Mouse (Mus musculus) megakaryocyte, embryonic 14.5 days (primary cell): ENCODE measurements around the gene Ptprcap. TPM values are rescaled to one million over a fixed set of nuclear protein-coding genes. Genes with fewer than 3 reads are reported as not detected.
"Not testable (repeated sequence)": the region's sequence is repeated elsewhere in the genome, so short reads cannot be mapped to it uniquely, and the experiment has no call there.

Experiments
- H3K27me3 ChIP-seq: replicated peaks from 2 replicates; pipeline ENCODE3; 2012; ENCODE audit warnings: inconsistent platforms
- H3K36me3 ChIP-seq: replicated peaks from 2 replicates; pipeline ENCODE3; 2012; ENCODE audit warnings: low read length, inconsistent platforms, mixed read lengths
- H3K4me1 ChIP-seq: 2 replicates; pipeline ENCODE4 v1.6.1; 2012; ENCODE audit warnings: inconsistent platforms
- H3K4me3 ChIP-seq: replicated peaks from 2 replicates; pipeline ENCODE3; 2012; ENCODE audit warnings: moderate library complexity, mild to moderate bottlenecking, inconsistent platforms
- H3K9me3 ChIP-seq: 2 replicates; pipeline ENCODE4 v1.6.1; 2012; ENCODE audit warnings: inconsistent platforms
- FLI1 ChIP-seq: IDR thresholded peaks from 2 replicates; pipeline ENCODE4 v1.6.1; 2012; ENCODE audit warnings: low read length, inconsistent platforms, mixed read lengths
- GATA1 ChIP-seq: IDR thresholded peaks from 3 replicates; pipeline ENCODE4 v1.6.1; 2012; ENCODE audit warnings: mixed read lengths, low read length, inconsistent platforms, borderline replicate concordance
- polyA plus RNA-seq: library from polyadenylated mRNA; stranded (reverse); fragments of >175 nt; gene quantifications from 2 replicates; pipeline ENCODE4 v1.2.3, GENCODE M21; 2012; ENCODE audit warnings: low replicate concordance; ENCODE audit not compliant: insufficient read depth

Gene Ptprcap
- polyA plus RNA-seq, 1 experiment, result 793 TPM

DNA sequence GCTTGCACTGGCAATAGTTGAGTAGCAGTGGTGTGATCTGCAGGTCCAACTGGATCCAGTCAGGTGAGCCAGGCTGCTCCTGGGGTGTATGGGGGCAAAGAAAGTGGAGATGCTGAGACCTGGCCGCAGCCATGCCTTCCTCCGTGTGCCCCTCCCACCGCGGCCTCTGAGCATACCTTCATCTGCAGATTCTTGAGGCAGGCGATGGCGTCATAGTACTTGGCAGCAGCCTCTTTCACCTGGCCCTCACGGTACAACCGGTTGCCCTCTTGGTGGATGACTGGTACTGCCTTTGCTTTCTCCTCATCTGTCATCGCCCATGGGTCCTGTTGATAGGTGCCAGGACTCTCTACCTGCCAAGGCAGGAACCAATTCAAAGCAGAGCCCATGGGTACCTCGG, 38.3 kb upstream of the Ptprcap start:
- Histone ChIP-seq H3K4me3 (peak overlapping the region; percentile 88), H3K36me3 (peaks cover 99% of the 10 kb centered on the region)

DNA sequence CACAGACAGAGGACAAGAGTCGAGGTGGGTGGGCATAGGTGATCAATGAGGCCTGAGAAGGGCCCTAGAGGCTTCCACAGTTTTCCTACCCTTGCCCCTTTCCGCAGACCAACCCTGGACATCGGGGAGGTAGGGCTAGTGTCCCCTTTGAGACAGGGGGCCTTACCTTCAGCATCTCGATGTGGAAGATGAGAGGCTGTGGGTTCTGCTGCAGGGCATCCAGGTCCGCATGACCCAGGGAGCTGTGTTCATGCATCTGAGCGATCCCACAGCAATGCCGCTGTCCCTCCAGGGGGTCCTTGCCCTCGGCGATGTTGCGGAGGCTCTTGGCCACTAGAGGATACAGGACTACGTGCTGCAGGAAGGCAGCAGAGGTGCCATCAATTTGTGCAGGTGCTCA, 37.6 kb upstream of the Ptprcap start:
- peaks cover 100% of the 10 kb centered on the region for H3K4me1 ChIP-seq
- peaks cover 97% of the 10 kb centered on the region for H3K36me3 ChIP-seq
- H3K27me3 ChIP-seq, result no peaks in the 10 kb centered on the region
- H3K9me3 ChIP-seq, result no peaks in the 10 kb centered on the region
- TF ChIP-seq FLI1 (no peak), GATA1 (no peak)
- H3K4me3 ChIP-seq, result no peak overlapping the region

More for the DNA sequence above, 38.3 kb upstream of the Ptprcap start:
- Histone ChIP-seq H3K4me1 (peaks cover 100% of the 10 kb centered on the region), H3K27me3 (no peaks in the 10 kb centered on the region), H3K9me3 (no peaks in the 10 kb centered on the region)
- TF ChIP-seq FLI1 (no peak), GATA1 (no peak)

DNA sequence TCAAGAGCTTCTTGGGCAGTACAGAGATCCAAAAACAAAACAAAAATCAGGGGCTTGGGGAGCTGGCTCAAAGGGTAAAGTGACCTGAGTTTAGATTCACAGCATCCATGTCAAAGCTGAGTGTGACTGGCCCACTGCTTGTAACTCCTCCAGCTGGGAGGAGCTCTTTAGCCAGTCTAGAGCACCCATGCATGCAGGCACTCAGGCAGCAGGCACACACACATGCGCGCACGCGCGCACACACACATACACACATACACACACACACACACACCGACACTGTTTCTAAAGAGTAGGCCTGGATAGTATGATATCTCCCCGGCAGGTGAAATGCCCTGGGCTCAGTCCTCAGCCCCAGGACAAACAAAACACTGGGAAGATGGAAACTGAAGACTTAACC, 36.4 kb upstream of the Ptprcap start:
- Histone ChIP-seq H3K9me3 (no peaks in the 10 kb centered on the region), H3K4me3 (no peak overlapping the region), H3K27me3 (no peaks in the 10 kb centered on the region), H3K4me1 (peaks cover 97% of the 10 kb centered on the region), H3K36me3 (peaks cover 85% of the 10 kb centered on the region)
- TF ChIP-seq GATA1 (no peak), FLI1 (no peak)

DNA sequence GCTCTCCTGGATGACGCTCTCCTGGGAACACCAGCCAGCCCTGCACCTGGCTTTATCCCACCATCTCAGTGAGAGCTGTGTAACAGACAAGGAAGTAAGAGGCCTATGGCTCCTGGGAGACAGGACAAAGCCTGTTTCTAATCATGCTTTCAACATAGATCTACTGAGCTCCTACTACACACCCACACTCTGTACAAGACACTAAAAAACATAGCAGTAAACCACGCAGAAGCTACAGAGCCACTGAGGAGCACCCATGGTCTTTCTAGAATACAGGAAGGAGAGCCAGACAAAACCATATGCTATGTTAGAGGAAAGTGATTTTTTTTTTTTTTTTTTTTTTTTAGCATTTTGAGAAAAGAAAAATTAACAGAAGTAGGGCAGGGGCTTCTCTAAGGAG, 35.1 kb upstream of the Ptprcap start:
- H3K9me3 ChIP-seq, result no peaks in the 10 kb centered on the region
- H3K4me1 ChIP-seq, result peaks cover 97% of the 10 kb centered on the region
- no peak overlapping the region for H3K4me3 ChIP-seq
- H3K36me3 ChIP-seq, result peaks cover 72% of the 10 kb centered on the region
- no peak for TF ChIP-seq GATA1
- no peak for TF ChIP-seq FLI1
- H3K27me3 ChIP-seq, result no peaks in the 10 kb centered on the region

DNA sequence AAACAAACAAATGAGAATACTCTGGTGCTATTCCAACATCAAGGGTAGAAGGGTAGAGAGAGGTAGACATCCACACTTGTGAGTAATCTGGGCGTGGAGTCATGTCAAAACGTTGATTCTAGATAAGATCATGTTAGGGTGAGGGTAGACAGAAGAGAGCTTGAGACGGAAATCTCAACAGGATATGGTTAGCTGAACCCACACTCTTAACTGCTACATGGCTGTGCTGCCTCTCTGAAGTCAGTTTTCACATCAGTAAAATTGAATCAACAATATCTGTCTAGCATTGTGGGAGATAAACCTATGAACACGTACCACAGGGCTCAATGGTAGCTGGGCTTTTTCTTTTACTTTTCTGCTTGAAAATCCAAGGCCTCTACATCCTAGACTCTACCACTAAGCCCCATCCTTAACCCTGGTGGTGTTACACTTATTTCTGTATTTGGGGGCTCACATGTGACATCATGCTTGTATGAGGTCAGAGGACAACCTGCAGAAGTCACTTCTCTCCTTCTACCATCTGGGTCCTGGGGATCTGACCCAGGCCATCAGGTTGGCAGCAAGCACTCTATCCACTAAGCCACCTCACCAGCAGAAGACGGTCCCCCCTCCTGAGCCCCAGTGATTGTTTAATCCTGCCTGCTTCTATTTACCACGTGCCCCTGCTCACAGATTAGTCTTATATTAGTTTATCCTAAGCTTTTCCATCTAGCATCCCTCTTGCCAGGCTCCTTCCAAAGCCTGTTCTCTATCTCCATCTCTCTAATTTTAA, 33.5 kb upstream of the Ptprcap start:
- no peaks in the 10 kb centered on the region for H3K9me3 ChIP-seq
- H3K36me3 ChIP-seq, result peaks cover 56% of the 10 kb centered on the region
- TF ChIP-seq FLI1 (no peak), GATA1 (no peak)
- peaks cover 97% of the 10 kb centered on the region for H3K4me1 ChIP-seq
- peak overlapping the region; percentile 95 for H3K4me3 ChIP-seq
- no peaks in the 10 kb centered on the region for H3K27me3 ChIP-seq

DNA sequence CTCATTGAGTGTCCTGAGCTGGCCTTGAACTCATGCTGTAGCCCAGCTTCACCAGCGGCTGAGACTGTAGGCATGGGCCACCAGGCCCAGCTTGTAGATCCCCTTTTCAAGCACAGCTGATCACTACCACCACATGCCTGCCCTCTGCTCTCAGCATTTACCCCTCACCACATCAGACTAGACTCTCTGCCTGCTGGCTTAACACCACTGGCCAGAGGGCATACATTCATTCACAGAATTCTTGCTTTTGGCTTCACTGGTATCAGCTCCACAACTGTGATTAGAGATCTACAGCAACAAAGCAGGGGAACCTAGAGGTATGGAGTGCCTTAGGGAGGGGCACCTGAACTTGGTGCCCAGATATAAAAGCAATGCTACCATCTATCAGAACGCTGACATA, 32.9 kb upstream of the Ptprcap start:
- Histone ChIP-seq H3K27me3 (no peaks in the 10 kb centered on the region), H3K4me1 (peaks cover 96% of the 10 kb centered on the region), H3K4me3 (peak overlapping the region; percentile 95), H3K36me3 (peaks cover 50% of the 10 kb centered on the region), H3K9me3 (no peaks in the 10 kb centered on the region)
- no peak for TF ChIP-seq FLI1
- no peak for TF ChIP-seq GATA1

DNA sequence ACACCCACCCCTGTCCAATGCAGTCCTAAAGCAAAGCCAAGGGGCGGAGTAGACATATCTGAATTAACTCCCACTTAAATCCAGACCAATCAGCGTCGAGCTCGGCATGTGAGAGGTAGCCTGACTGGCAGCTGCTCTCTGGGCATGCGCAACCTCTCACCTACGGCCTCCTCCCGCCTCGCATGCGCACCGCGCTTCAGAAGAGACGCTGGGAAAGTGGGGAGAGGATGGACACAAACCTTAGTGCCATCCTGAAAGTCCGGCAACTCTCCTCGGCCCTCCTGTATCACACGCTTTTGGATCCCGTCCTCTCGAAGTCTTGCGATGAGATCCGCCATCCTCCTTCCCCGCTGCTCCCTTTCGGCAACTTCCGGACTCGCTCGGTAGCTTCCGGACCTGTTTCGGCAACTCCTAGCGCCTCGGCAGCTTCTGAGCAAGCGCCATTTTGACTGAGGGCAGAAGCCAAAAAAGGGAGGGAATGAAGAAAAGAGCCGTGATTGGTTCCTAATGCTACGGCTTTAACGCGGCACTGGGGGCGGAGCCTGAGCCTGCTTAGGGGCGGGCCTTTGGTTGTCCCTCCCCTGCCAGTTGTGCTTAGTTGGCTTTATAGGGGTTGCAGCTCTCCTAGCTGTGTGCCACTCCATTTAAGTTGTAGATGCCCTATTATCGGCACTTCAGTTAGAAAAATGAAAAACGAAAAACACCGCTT, 32.2 kb upstream of the Ptprcap start:
- no peaks in the 10 kb centered on the region for H3K9me3 ChIP-seq
- H3K36me3 ChIP-seq, result peaks cover 43% of the 10 kb centered on the region
- no peaks in the 10 kb centered on the region for H3K27me3 ChIP-seq
- H3K4me3 ChIP-seq, result peak overlapping the region; percentile 95
- peaks cover 89% of the 10 kb centered on the region for H3K4me1 ChIP-seq
- TF ChIP-seq GATA1 (no peak), FLI1 (no peak; the same call in 1 of the 2 replicates)

DNA sequence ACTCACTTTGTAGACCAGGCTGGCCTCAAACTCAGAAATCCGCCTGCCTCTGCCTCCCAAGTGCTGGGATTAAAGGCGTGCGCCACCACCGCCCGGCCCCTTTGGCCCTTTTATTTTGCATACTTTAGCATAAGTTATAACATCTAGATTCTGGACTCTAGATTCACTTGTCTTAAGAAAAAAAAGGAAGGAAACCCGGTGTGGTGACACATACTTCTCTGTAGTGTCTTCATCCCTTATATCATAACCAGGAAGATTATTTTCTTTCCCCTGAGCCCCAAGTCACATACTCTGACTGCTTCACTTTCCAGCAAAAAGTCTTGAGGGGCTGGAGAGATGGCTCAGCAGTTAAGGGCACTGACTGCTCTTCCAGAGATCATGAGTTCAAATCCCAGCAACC, 31.5 kb upstream of the Ptprcap start:
- not testable (repeated sequence) for H3K27me3 ChIP-seq, H3K9me3 ChIP-seq, H3K4me3 ChIP-seq
- H3K4me1 ChIP-seq, result peaks cover 89% of the 10 kb centered on the region
- H3K36me3 ChIP-seq, result peaks cover 38% of the 10 kb centered on the region

DNA sequence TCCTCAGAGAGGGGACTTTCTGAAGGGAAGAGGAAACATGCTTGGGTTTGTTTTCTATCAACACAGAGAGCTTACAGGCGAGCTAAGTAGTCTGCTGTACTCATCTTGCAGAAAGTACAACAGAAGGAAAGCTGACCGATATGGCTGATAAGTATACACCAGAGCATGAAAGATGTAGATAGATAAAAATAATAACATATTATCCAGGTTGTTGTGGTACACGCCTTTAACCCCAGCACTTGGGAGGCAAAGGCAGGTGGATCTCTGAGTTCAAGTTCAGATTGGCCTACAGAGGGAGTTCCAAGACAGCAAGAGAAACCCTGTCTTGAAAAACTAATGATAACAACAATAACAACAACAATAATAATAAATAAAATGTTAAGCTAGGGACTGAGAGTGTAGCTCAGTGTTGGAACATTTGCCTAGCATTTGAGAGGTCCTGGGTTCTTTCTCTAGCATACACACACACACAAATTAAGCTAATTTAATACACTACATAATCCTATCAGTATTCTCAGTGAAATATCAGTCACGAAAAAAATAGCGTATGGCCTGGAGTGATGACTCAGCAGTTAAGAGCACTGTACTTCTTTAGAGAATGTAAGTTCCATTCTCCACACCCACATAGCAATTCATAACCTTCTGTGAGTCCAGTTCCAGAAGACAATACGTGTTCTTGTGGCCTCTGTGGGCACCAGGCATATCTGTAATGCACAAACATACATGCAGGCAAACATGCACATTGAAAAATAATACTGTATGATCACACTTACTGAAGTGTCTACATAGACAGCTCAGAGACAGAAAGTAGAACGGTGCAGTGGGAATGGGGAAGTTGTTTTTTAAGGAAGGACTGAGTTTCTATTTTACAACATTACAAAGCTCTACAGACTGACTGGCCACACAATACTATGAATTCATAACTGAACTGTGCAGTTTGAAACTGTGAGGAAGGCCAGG, 30.7 kb upstream of the Ptprcap start:
- Histone ChIP-seq H3K4me1 (peaks cover 89% of the 10 kb centered on the region), H3K4me3 (peak overlapping the region; percentile 78)

DNA sequence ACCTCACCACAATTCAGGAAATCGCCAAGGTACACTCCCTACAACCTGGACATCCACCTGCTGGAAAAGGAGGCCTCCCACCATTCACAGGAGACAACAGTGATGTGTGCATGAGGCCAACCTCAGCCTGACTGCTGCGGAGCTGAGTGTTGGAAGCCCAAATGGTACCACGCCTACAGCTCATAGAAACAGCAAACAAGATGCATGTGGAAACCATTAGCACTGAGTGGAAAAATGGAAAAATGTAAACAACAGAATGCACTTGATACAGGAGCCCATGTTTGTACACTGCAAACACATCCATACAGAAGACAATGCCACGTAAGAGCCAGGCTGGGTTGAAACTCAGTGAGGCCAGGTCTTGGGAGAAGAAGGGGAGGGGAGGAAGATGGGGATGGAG, 29.0 kb upstream of the Ptprcap start:
- TF ChIP-seq GATA1 (no peak), FLI1 (no peak)
- Histone ChIP-seq H3K9me3 (no peaks in the 10 kb centered on the region), H3K4me1 (peaks cover 78% of the 10 kb centered on the region), H3K4me3 (peak overlapping the region; percentile 67), H3K36me3 (peaks cover 35% of the 10 kb centered on the region), H3K27me3 (no peaks in the 10 kb centered on the region)

More for the DNA sequence above, 30.7 kb upstream of the Ptprcap start:
- TF ChIP-seq FLI1, result no peak
- no peak for TF ChIP-seq GATA1
- Histone ChIP-seq H3K9me3 (no peaks in the 10 kb centered on the region), H3K36me3 (peaks cover 38% of the 10 kb centered on the region), H3K27me3 (no peaks in the 10 kb centered on the region)

DNA sequence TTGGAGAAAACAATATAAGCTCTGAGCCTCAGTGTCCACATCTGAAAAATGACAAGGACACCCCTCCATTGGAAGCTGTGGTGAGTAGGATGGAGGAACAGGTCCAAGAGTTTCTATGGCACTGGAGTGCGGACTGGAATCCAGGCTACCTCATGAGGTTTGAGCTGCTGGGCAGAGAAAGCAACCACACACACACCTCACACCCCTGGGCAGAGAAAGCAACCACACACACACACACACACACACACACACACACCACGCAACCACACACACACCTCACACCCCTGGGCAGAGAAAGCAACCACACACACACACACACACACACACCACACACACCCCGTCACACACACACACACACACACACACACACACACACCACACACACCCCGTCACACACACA, 28.1 kb upstream of the Ptprcap start:
- H3K4me1 ChIP-seq, result peaks cover 76% of the 10 kb centered on the region
- peak overlapping the region; percentile 95 for H3K4me3 ChIP-seq

More for the DNA sequence above, 28.1 kb upstream of the Ptprcap start:
- H3K9me3 ChIP-seq, H3K27me3 ChIP-seq: not testable (repeated sequence)
- H3K36me3 ChIP-seq, result peaks cover 35% of the 10 kb centered on the region
